Mouse (Mus musculus): Measurements from ENCODE around the gene Kcnip2. TPM values are rescaled to one million over a fixed set of nuclear protein-coding genes. Genes with fewer than 3 reads are reported as not detected.

Gene Kcnip2
- 11.4 TPM for total RNA-seq (2023)

DNA sequence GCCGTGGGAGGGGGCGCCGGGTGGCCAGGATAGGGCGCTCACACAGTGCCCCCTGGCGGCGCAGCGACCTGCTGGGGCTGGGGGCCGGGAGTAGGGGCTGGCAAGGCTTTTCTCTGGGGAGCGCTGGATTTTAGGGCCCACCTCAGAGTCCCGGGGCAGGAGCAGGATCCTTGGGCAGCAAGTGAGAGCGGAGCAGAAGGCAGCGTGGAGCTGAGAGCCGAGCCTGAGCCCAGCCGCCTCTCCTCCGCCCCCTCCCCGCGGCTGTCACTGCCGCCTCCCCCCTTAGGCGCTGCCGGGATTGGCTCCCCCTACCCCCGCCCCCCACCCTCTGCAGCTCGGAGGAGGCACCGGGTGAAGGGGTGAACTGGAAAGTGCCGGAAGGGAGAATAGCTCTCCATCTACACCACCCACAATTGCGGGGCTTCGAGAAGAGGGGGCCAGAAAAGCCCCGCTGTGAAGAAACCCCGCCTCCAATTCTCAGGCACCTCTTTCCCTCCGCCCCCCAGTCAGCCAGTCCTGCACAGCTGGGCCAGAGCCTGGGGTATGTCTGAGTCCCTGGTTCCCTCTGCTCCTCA, at the start of gene Kcnip2:
Gene Kcnip2 (minus strand): TSS at position 231 of the 575 bp plus-strand sequence.

GRCm38 (mm10) chr19:45783181-45783932, 32.5 kb downstream of the Kcnip2 start, which contains the start of gene Mgea5:
Gene Mgea5 (minus strand): TSS chr19:45783837.

DNA sequence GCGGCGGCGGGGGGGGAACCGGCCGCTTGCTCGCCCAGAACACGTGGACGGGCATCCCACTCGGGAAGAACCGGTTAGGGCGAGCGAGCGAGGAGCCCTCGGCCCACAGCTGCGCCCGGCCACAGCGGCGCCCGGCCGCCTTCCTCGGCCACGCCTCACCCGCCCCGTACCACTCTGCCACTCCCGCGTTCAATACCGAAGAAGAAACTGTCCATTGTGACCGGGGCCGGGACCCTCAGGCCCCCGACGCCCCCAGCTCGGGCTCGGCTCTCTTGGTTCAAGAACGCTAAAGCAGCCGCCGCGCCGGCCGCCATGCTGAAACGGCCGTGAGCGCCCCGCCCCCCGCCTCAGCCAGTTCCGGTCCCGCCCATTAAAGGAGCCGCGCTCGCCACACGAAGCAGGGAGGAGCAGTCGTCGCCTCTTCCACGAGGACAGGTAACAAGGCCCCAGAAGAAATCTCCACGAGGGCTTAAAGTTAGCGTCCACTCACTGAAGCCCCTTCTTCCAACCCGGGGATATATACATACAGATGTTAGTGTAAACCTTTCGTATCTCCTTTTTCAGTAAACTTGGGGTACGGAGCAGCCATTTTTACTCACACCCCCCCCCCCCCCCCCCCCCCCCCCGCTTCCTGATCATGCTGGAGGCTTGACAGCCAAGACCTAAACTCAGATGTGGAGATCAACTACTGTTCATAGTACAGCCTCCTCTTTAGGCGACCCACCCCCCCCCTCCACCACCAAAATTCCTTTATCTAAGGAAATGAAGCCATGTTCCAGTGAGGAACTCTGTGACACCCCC, 66.4 kb downstream of the Kcnip2 start, which contains the start of gene Npm3:
Gene Npm3 (minus strand): TSS at position 349 of the 801 bp plus-strand sequence.

DNA sequence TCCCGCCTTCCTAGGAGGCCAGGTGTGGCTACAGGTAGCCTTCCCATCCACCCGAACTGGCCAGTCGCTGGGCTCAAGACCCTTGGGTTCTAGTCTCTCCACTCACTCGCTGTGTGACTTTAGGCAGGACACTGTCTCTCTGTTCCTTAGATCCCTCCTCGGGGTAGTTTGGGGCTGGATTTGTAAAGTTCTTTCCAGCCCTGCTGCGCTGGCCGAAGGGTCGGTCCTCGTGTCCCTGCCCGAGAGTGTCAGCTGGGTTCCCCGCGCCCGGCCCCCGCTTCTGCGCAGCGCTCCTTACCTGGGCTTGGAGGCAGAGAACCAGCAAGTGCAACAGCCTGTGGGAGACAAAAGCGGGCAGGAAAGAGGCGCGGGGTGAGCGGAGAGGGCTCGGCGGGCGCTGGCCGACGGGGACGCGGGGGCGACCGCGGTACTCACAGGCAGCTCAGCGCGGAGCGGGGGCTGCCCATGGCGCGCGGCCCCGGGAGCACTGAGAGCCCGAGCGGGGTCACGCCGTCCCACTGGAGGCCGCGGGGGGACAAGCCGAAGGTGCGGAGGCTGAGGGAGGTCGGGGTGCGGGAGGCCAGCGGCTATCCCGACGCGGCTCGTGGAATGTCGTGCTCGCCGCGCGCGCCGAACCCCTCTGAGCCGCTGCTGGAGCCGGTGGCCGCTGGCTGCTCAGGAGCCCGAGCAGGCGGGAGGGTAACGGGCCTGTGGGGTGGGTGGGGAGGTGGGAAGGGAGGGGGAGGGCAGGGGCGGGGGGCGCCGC, 73.5 kb downstream of the Kcnip2 start, which contains the start of gene Fgf8:
Gene Fgf8 (minus strand): TSS at position 698 of the 766 bp plus-strand sequence.

Other genes with a start within 250 kb of the Kcnip2 start
- 71.6 TPM for gene Fbxw4, start 155.7 kb downstream of the Kcnip2 start, total RNA-seq (2023)
- not detected for gene Fgf8, start 73.1 kb downstream of the Kcnip2 start, total RNA-seq (2023)
- 57.6 TPM for gene Npm3, start 66.5 kb downstream of the Kcnip2 start, total RNA-seq (2023)
- 318 TPM for gene Mgea5, start 32.2 kb downstream of the Kcnip2 start, total RNA-seq (2023)
- gene Armh3, start 182.4 kb upstream of the Kcnip2 start, total RNA-seq (2023): 16.6 TPM
- 6.5 TPM for gene Hps6, start 187.4 kb upstream of the Kcnip2 start, total RNA-seq (2023)
- 107 TPM for gene Pprc1, start 228.8 kb upstream of the Kcnip2 start, total RNA-seq (2023)
- gene Ldb1, start 229.2 kb upstream of the Kcnip2 start, total RNA-seq (2023): 394 TPM

Data from CD4-positive naive resting alpha-beta T cell, adult 57 days (primary cell).